Mouse (Mus musculus): Measurements from ENCODE around the gene Gm37419.

GRCm38 (mm10) chr16:23977732-23978131 is 10.6 kb upstream of the Gm37419 start:
- TF ChIP-seq POLR2A (IDR thresholded peaks at IDR 0.05; ENCODE audit: borderline replicate concordance, control insufficient read depth, low read depth, low read length) (no peak), CTCF (IDR thresholded peaks at IDR 0.05; ENCODE audit: control insufficient read depth, insufficient read depth, low read length) (no peak)
